Mouse (Mus musculus) layer of hippocampus, postnatal 10 days (tissue): Measurements from ENCODE around the gene A730071L15Rik. TPM values are rescaled to one million over a fixed set of nuclear protein-coding genes. Genes with fewer than 3 reads are reported as not detected.

Experiments used
- DNase-seq, 2 experiments: peaks; one replicate each; pipeline ENCODE4 v3.0.0; 2021; ENCODE audit warnings: low spot score in 2 of 2
- total RNA-seq, 2 experiments: library from RNA; stranded (reverse); gene quantifications; 2 replicates each; pipeline ENCODE4 v1.2.3; 2021

A730071L15Rik gene
- total RNA-seq, 2 experiments from 2014 or later, result not detected

DNA sequence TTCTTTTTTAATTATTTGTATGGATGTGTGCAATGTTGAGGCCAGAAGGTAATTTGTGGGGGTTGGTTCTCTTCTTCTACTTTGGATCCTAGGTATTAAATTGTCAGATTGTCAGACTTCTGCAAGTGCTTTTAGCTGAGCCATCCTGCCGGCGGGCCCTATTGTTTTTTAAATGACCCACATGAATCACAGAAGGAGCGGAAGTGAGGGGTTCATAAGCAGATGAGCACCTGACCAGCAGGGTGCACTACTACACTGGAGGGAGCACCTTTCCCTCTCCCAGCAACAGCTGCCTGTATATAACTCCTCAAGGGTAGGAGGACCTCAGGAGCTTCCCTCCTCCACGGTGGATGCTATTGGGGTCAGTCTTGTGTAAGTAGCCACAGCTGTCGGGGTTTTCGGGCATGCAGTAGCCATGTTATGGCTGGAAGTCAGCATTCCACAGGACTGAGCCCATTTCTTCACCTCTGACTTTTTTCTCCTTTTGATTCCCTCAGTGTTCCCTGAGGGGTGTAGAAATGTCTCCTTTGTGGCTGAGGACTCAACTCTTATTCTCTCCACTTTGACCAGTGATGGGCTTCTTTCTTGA lies 18.9 kb upstream of the A730071L15Rik start:
- no peak for DNase-seq

GRCm38 (mm10) chr11:6183246-6183645 lies 16.6 kb upstream of the A730071L15Rik start:
- no peak for DNase-seq

DNA sequence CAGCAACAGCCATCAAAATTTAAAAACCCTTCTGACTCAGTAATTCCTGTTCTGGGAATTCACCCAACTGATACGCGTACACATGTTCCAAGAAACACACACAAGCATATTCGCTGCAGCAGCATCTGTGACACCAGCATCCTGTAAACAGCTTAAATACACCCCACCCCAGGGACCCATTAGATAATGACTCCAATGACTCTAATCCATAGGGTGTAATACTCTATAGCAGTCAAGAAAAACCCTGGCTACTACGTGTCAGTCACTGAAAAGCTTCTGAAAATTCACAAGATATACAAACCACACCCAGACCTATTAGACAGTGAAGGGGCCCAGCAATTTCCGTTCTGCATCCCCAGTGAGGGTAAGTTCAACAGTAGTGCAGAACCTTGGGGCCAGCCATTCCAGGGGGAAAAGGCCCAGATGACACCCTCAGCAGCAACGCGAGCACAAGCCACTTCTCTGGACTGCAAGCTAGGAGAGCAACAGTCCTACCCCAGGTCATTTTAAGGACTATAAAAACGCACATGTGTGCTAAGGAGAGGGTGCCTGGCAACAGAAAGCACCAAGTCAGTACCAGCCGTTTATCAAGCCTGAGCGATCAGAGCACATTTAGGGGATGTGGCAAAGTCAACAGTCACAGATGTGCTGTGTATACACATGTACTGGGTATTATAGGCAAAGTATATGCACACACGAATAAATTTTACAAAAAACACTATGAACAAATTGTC lies 15.5 kb upstream of the A730071L15Rik start:
- DNase-seq, result no peak

- DNase-seq, result no peak
These were observed 12.4 kb upstream of the A730071L15Rik start for GRCm38 (mm10) chr11:6187399-6187798.

DNA sequence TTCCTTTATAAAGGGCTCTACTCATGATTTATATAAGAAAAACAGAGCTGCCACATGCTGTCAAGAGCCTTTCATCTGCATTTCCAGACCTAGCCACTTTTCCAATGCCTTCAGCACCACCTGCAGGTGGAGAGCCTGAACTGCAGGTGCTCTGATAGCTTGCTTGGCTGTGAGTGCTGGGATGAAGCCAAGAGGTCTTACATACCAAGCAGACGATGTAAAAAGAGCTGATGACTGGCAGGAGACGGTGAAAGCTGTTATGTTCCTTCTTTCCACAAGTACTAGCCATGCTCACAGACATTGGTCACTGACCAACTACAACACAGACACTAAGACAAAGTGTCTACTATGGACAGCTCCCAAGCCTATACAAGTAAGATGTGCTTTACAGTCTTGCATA lies 12.0 kb upstream of the A730071L15Rik start:
- DNase-seq, result peak; percentile 96 to 97

- DNase-seq, result no peak
These were observed 3.0 kb upstream of the A730071L15Rik start for GRCm38 (mm10) chr11:6196780-6197179.

- DNase-seq, result no peak
These were observed 1.4 kb upstream of the A730071L15Rik start for GRCm38 (mm10) chr11:6198449-6198848.

DNA sequence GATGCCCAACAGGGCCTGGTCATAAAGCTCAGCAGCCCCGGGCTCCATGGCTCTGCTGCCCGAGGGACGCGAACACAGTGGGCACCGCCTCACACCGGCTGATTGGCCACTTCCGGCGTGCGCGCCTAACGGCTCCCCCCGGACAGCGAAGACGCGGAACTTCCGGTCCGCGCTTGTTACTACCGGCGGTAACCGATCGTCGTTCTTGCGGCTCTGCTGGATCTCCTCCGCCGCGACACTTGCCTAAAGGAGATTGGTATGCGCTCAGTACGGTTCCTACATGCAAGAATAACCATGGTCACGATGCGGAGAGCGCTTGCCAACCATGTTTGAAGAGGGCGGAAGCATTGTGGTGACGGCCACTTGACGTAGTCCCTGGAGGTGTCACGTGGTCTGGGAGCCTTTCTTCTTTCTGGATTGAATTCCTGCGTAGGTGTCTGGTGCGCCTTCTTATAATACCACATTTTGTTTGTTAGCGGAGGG lies 299 bp downstream of the A730071L15Rik start, which contains the start of gene Nudcd3:
TSS of gene Nudcd3 (minus strand) at position 329 of the 483 bp plus-strand sequence.
- peak; percentile 87 to 92 for DNase-seq

- no peak for DNase-seq
These were observed 741 bp downstream of the A730071L15Rik start for GRCm38 (mm10) chr11:6200570-6200969.

DNA sequence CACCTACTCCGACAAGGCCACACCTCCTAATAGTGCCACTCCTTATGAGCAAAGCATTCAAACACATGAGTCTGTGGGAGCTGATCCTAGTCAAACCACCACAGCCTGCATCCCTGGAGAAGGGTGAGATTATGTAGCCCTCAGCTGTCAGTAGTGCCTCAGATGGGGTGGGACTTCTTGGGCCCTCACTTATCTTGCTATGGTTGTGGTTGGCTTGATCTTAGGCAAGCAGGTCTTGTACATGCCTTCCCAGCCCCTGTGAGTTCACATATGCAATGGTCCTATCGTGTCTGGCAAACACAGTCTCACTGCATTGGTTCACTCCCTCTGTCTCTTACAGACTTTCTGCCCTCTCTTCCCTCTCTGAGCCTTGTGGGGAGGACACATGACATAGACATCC lies 7.3 kb downstream of the A730071L15Rik start:
- no peak for DNase-seq

DNA sequence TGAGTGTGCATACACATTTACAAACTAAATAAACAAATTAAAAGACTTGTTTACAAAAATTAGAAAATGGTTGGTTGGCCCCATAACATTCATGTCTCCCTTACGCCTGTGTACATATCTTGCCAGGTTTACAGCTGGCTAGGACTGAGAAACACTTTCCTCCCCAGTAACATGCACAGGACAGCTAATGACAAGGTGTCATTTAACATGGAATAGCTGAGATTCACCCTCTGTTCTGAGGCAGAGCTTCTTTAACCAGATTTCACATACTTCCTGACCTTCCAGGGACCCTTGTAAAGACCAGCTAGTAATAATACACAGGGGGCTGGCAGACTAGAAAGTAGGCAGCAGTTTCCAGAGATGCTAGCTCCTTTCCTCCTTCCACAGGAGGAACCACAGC lies 8.3 kb downstream of the A730071L15Rik start:
- no peak for DNase-seq

DNA sequence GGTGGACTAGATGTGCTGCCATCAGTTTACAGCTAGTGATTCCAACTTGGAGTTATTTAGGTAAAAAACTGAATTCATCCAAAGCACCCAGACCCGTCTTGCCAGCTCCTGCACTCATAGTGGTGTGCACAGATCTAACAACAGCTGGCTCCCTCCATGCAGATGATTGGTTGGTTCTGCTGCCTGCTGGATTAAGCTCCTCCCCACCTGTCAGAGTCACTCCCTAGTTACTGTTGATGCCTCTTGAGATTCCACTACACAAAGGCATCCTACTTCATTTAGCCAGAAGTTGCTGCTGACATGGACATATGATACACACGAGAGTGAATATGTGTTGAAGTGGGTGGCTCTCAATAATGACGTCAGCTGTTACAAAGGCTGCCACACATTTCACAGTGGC lies 17.0 kb downstream of the A730071L15Rik start:
- no peak for DNase-seq

DNA sequence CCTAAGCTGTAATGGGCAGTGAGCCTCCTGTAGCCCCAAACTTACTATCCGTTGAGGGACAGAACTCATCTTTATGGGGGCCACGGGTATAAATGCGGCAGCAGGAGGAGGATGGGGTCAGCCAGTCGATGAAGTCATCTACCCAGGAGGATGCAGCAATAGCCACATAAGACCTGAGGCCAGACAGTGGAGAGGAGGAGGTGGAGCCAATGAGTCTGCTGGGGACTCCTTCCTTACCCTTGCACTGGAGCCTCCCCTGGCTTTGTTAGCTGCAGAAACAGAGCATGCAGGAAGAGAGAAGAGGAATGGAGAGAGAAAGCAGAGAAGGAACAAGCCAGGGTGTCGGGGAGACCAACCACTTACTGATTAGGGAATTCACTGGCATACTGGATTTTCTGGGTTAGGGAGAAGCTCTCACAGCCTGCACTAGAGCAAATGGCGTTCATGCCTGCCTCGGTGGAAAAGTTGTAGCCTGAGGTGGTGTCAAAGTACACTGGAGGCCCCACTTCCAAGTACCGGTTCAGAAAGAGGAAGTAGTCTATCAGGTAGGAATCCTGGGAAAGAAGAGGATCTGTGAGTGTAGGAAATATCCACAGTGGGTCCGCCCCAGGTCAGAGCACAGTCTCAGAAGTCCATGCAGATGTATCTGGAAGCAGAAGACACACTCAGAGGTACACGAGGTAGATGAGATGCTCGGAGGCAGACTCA lies 18.5 kb downstream of the A730071L15Rik start:
- DNase-seq, result no peak

- no peak for DNase-seq
These were observed 20.1 kb downstream of the A730071L15Rik start for GRCm38 (mm10) chr11:6219967-6220366.

DNA sequence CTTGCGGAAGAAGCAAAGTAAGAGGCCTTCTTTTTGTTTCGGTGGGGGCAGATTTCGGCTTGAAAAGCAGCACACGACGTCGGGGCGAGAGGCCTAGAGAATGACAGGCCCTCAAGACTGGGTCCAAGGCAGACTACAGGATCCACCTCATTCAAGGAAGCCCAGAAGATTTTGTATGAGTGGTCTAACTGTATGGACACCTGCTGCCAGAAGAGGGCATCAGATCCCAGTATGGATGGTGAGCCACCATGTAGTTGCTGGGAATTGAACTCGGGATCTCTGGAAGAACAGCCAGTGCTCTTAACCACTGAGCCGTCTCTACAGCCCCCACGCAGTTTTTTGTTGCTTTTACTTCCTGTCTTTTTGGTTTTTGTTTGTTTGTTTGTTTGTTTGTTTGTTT lies 22.4 kb downstream of the A730071L15Rik start:
- DNase-seq, result no peak

- no peak for DNase-seq
These were observed 24.9 kb downstream of the A730071L15Rik start for GRCm38 (mm10) chr11:6224541-6225229.

DNA sequence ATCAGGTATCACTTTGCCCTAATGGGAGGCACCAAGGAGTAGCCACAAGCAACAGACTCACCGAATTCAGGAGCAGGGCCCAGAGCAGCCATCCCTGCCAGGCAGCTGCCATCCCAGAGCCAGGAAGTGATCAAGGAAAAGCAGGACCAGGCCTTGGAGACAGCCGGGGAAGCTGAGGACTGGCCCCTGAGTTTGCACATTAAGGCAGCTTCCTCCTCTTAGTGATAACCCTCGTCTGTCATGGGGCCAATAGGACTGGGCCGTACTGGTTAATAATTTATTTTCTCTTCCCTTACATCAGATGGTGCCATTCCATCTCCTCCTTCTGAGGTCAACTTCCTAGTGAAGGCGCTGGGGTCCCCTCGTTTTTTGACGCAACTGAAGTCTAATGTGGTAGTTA lies 30.2 kb downstream of the A730071L15Rik start, which contains the start of gene Npc1l1:
TSS of gene Npc1l1 (minus strand) at position 132 of the 400 bp plus-strand sequence.
- DNase-seq, result no peak

DNA sequence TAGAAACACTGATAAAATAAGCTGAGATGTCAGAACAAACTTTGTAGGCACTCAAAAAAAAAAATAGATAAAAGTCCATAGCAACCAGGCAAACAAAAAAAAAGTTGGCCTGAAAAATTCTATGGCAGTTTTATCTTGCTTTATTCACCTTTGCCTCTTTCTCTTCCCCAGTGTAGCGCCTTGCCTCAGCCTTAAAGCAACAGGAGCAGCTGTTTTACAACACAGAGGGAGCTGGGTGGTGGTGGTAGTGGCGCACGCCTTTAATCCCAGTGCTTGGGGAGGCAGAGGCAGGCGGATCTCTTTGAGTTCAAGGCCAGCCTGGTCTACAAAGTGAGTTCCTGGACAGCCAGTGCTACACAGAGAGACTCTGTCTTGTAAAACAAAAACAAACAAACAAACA lies 33.2 kb downstream of the A730071L15Rik start:
- DNase-seq, result no peak

GRCm38 (mm10) chr11:6244707-6245106 lies 44.9 kb downstream of the A730071L15Rik start:
- no peak for DNase-seq
